Comparison of ENCODE assay signal across 18 mouse cellular contexts in genomic region chr13:101235110-101235509, GRCm38 (mm10).
DNase-seq lines count a peak whose midpoint lies in the region; ATAC-seq and TF ChIP-seq lines count a peak whose summit lies in the region.
"Had no signal": no experiment of that assay in that cellular context is flagged by ENCODE, and none has a peak within 500 bp of the region (broad histone marks: within the 10 kb centered on the region; RNA-seq: fewer than 3 reads in every experiment).

No protein-coding gene starts in this region.

- H3K9ac ChIP-seq in forebrain, embryonic 13.5 days, result no peak overlapping the region
- H3K9ac ChIP-seq: embryonic facial prominence, embryonic 12.5 days; heart, embryonic 13.5 days; intestine, embryonic 15.5 days; limb, embryonic 12.5 days; liver, embryonic 14.5 days had no signal

- DNase-seq in forebrain, embryonic 10.5 days (ENCODE audit: extremely low spot score, low spot score), result no peak
- DNase-seq in left cerebral cortex, adult 2 months (ENCODE audit: extremely low spot score in 1 of 2, low spot score in 2 of 2), result no peak
- no peak for DNase-seq in left cerebral cortex, postnatal 10 days (ENCODE audit: extremely low spot score in 1 of 2, low spot score in 2 of 2)
- peak; percentile 88 for DNase-seq in R1 (ENCODE audit: low read depth, low spot score)
- no peak for DNase-seq in spleen, postnatal 4 days (ENCODE audit: low spot score in 2 of 2)
- DNase-seq: adrenal gland, postnatal 14 days; heart, postnatal 4 days; right cerebral cortex, postnatal 4 days; thymus, postnatal 4 days had no signal

- no peak for TF ChIP-seq POLR2A in myocyte (IDR thresholded peaks at IDR 0.05; ENCODE audit: insufficient read length, low read depth)

- peaks cover 41% of the 10 kb centered on the region for H3K4me1 ChIP-seq in forebrain, embryonic 13.5 days
- H3K4me1 ChIP-seq in forebrain, embryonic 10.5 days, result peaks cover 34% of the 10 kb centered on the region
- H3K4me1 ChIP-seq: limb, embryonic 12.5 days had no signal

- H3K27ac ChIP-seq in forebrain, embryonic 13.5 days, result no peak overlapping the region; the same call in 1 of the 2 replicates
- no peak overlapping the region for H3K27ac ChIP-seq in forebrain, embryonic 10.5 days
- peak overlapping the region; percentile 96 for H3K27ac ChIP-seq in left cerebral cortex, adult 2 months
- H3K27ac ChIP-seq: embryonic facial prominence, embryonic 12.5 days; heart, embryonic 13.5 days; intestine, embryonic 15.5 days; limb, embryonic 12.5 days; liver, embryonic 14.5 days had no signal

- H3K9me3 ChIP-seq in forebrain, embryonic 13.5 days (replicated peaks), result no peaks in the 10 kb centered on the region
- no peaks in the 10 kb centered on the region for H3K9me3 ChIP-seq in forebrain, embryonic 10.5 days
- H3K9me3 ChIP-seq: embryonic facial prominence, embryonic 12.5 days; heart, embryonic 13.5 days; intestine, embryonic 15.5 days; limb, embryonic 12.5 days had no signal

- H3ac ChIP-seq in myocyte (ENCODE audit: control insufficient read depth, insufficient read length), result no peak overlapping the region

- WGBS in forebrain, embryonic 13.5 days, result 18% methylated on average over 3 of the region's 3 CpGs
- 25% methylated on average over 3 of the region's 3 CpGs for WGBS in forebrain, embryonic 10.5 days

- no peaks in the 10 kb centered on the region for H3K79me2 ChIP-seq in myocyte (ENCODE audit: control insufficient read depth, insufficient read depth)

- ATAC-seq in forebrain, embryonic 13.5 days, result peak; percentile 8; the same call in 1 of the 2 replicates
- ATAC-seq: activated CD4-positive, CD25-positive, alpha-beta regulatory T cell, adult 4 months; CD4-positive, CD25-positive, alpha-beta regulatory T cell, adult 4 months; intestine, embryonic 15.5 days had no signal

- no peaks in the 10 kb centered on the region for H3K27me3 ChIP-seq in forebrain, embryonic 13.5 days
- no peaks in the 10 kb centered on the region for H3K27me3 ChIP-seq in forebrain, embryonic 10.5 days (ENCODE audit: poor library complexity, severe bottlenecking)
- no peaks in the 10 kb centered on the region for H3K27me3 ChIP-seq in myocyte (ENCODE audit: control insufficient read depth, insufficient read depth, insufficient read length)
- H3K27me3 ChIP-seq: embryonic facial prominence, embryonic 12.5 days; heart, embryonic 13.5 days; intestine, embryonic 15.5 days had no signal

- H3K4me3 ChIP-seq in forebrain, embryonic 13.5 days, result no peak overlapping the region
- H3K4me3 ChIP-seq in forebrain, embryonic 10.5 days, result no peak overlapping the region
- no peak overlapping the region for H3K4me3 ChIP-seq in left cerebral cortex, adult 2 months
- H3K4me3 ChIP-seq in myocyte, result no peak overlapping the region
- H3K4me3 ChIP-seq: embryonic facial prominence, embryonic 12.5 days; heart, embryonic 13.5 days; intestine, embryonic 15.5 days; limb, embryonic 12.5 days had no signal

- no peaks in the 10 kb centered on the region for H3K36me3 ChIP-seq in forebrain, embryonic 13.5 days (ENCODE audit: poor library complexity, severe bottlenecking)
- no peaks in the 10 kb centered on the region for H3K36me3 ChIP-seq in forebrain, embryonic 10.5 days (replicated peaks)
- no peaks in the 10 kb centered on the region for H3K36me3 ChIP-seq in myocyte (ENCODE audit: control insufficient read depth, insufficient read depth)
- H3K36me3 ChIP-seq: embryonic facial prominence, embryonic 12.5 days; heart, embryonic 13.5 days; intestine, embryonic 15.5 days; limb, embryonic 12.5 days had no signal

- no peak overlapping the region for H3K4me2 ChIP-seq in forebrain, embryonic 13.5 days
- H3K4me2 ChIP-seq in myocyte (ENCODE audit: low read depth), result peak overlapping the region; percentile 8
- H3K4me2 ChIP-seq: embryonic facial prominence, embryonic 12.5 days; heart, embryonic 13.5 days; intestine, embryonic 15.5 days; limb, embryonic 12.5 days had no signal

- intact Hi-C loops in left cerebral cortex, adult 2 months (cut with DNase I), result loop anchor here (5.0 kb wide), 2 partner anchors 252 to 307 kb away; no protein-coding TSS in a partner anchor
- intact Hi-C loops in left cerebral cortex, postnatal 10 days (cut with DNase I), result loop anchor here (5.0 kb wide), 1 partner anchor 457 kb away; no protein-coding TSS in a partner anchor

- no peak for TF ChIP-seq CTCF in left cerebral cortex, adult 2 months (IDR thresholded peaks at IDR 0.05)

TF ChIP-seq in myocyte, 11 proteins besides CTCF, POLR2A, EP300 and RAD21:
- TF ChIP-seq MYOG (IDR thresholded peaks at IDR 0.05; ENCODE audit: control insufficient read depth in 1 of 3, insufficient read depth in 1 of 3, insufficient read length in 2 of 3, low read depth in 2 of 3) (no peak), MYOD1 (IDR thresholded peaks at IDR 0.05; ENCODE audit: control insufficient read depth in 1 of 3, insufficient read length in 2 of 3, low read depth in 2 of 3) (no peak), TCF12 (IDR thresholded peaks at IDR 0.05; ENCODE audit: insufficient read depth, poor library complexity, severe bottlenecking) (no peak), TCF3 (IDR thresholded peaks at IDR 0.05; ENCODE audit: insufficient read length, low read depth) (no peak), SRF (IDR thresholded peaks at IDR 0.05; ENCODE audit: control insufficient read depth, insufficient read length, low read depth) (no peak)
